Mouse (Mus musculus) testis, postnatal 10 days (tissue): ENCODE data around the gene Znrf2.
"Not testable (repeated sequence)": the region's sequence is repeated elsewhere in the genome, so short reads cannot be mapped to it uniquely, and the experiment has no call there.

ENCODE experiments used
- DNase-seq: peaks from one replicate; pipeline ENCODE4 v3.0.0; 2021; ENCODE audit warnings: low spot score

Gene Znrf2

GRCm38 (mm10) chr6:54849179-54850156 lies 32.8 kb downstream of the Znrf2 start:
- no peak for DNase-seq

GRCm38 (mm10) chr6:54851778-54852177 lies 35.1 kb downstream of the Znrf2 start:
- DNase-seq, result no peak

- DNase-seq, result no peak
These were observed 36.0 kb downstream of the Znrf2 start for GRCm38 (mm10) chr6:54852669-54853068.

GRCm38 (mm10) chr6:54854859-54855258 lies 38.1 kb downstream of the Znrf2 start:
- no peak for DNase-seq

- no peak for DNase-seq
These were observed 39.3 kb downstream of the Znrf2 start for GRCm38 (mm10) chr6:54855801-54856583.

DNA sequence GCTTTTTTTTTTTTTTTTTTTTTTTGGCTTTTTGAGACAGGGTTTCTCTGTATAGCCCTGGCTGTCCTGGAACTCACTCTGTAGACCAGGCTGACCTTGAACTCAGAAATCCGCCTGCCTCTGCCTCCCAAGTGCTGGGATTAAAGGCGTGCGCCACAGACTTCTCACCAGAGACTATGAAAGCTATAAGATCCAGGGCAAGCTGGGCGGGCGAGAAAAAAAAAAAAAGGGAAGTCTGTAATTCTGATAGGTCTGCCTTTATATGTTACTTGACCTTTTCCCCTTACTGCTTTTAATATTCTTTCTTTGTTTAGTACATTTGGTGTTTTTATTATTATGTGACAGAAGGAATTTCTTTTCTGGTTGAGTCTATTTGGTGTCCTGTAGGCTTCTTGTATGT lies 42.4 kb downstream of the Znrf2 start:
- DNase-seq, result not testable (repeated sequence)

DNA sequence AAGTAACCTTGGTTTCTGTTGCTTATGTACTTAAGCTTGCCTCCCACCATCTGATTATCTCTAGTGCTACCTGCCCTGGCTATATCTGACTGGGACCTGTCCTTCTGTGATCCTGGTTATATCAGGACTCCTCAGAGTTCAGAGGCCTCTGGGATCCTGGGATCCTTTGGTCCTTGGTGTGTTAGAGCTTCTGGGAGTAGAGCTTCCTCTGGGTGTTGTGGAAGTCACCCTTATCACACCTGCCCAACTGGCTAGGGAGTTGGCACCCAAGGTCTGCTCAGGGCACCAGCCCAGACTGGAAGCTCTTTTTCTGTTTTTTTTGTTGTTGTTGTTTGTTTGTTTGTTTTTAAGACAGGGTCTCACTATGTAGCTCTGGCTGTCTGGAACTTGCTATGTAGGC lies 43.5 kb downstream of the Znrf2 start:
- no peak for DNase-seq

- DNase-seq, result no peak
These were observed 50.2 kb downstream of the Znrf2 start for GRCm38 (mm10) chr6:54866731-54867410.

DNA sequence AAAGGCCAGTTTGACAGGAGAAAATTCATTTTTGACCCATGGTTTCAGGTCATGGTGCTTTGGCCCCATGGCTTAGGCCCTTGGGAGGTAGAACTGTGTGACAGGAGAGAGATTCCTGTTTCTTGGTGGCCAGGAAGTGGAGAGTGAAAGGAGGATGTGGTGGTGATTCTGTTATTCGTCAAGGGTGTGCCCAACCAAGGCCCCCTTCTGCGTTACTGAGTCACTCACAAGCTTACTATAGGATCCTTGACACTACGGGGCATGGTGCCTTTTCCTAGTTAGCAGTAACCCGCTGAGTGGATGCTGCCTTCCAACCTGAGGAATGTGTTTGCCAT lies 50.7 kb downstream of the Znrf2 start:
- no peak for DNase-seq

- no peak for DNase-seq
These were observed 56.3 kb downstream of the Znrf2 start for GRCm38 (mm10) chr6:54873029-54873428.

DNA sequence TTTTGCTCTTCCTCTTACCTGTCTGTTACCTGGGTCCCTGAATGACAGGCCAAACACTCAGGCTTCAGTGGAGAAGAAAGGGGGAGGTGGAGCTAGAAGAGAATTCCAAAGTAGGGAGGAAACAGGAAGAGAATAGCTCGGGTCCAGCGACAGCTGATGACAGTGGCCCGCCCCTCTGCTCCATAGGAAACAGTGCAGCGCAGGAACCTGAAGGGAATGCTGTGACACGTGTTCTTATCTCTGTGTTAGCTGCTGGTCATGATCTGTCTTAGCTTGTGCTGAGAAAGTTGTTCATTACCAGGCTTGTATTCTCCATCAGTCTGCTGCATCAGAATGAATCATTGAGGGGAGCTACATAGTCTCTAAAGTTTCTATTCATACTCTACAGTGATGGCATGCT lies 60.1 kb downstream of the Znrf2 start:
- no peak for DNase-seq

DNA sequence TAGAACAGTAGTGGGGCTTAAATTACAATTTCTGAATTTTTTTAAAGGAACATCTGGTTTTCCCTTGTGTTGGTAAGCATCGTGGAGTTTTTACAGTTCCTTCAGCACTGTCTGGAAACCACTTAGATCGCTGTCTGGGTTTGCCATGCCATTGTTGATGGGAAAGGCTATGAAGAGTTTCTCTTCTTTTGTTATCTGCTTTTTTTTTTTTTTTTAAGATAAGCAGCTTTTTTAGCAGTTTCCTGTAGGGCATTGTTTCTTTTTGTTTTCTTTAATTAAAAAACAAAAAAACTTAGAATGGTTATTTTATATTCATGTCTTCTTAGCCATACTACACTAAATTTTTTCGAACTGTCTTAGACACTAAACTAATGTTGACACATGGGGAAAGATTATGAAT lies 60.9 kb downstream of the Znrf2 start:
- no peak for DNase-seq

DNA sequence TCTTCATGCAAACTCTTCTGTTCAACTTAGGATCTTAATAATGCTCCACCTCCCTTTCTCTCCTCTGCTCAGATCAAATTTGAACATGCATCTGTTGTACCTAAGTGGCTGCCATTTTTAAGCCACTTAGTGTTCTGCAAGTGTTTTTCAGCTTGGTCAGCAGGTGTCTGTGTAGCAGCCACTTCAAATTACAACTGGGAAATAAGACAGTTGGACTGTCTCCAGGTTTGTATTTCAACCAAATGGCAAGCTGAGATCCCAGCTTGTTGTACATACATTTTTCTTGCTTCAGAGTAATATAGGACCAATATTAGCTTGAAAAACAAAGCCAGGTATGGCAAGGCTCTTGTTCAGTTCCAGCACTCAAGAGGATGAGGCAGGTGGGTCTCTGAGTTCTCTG lies 61.8 kb downstream of the Znrf2 start:
- DNase-seq, result no peak

- no peak for DNase-seq
These were observed 63.4 kb downstream of the Znrf2 start for GRCm38 (mm10) chr6:54880086-54880485.

GRCm38 (mm10) chr6:54883424-54883823 lies 66.7 kb downstream of the Znrf2 start:
- DNase-seq, result no peak

- DNase-seq, result no peak
These were observed 69.5 kb downstream of the Znrf2 start for GRCm38 (mm10) chr6:54886195-54886594.

- no peak for DNase-seq
These were observed 73.5 kb downstream of the Znrf2 start for GRCm38 (mm10) chr6:54890221-54890620.

DNA sequence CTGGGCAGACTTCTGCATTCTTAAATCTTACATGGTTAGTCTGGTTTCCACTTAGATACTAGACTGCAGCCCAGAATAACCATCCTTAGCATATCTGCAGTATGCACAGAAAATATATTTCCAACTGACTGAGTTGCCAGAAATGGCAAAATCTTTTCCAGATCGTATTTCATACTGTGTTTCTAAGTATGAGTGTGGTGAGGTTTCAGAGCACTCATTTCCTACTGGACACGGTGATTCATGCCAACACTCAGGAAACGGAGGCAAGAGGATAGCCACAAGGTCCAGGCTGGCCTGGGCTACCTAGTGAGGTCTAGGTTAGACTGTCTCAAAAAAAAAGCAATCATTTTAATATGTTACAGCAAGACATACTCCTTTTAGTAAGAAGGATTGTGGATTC lies 74.7 kb downstream of the Znrf2 start:
- DNase-seq, result no peak

DNA sequence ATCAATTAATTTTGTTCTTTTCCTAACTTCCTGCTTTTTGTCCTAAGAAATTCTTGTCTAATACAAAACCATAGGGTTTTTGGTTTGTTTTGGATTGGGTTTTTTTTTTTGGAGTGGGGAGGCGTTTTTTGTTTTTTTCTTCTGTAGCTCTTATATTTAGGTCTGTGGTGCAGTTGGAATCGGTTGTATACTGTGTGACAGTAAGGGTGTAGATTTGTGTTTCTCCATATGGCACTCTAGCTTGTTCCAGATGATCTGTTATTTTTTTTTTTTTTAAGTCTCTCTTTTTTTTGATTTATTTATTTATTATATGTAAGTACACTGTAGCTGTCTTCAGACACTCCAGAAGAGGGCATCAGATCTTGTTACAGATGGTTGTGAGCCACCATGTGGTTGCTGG lies 83.5 kb downstream of the Znrf2 start:
- no peak for DNase-seq

DNA sequence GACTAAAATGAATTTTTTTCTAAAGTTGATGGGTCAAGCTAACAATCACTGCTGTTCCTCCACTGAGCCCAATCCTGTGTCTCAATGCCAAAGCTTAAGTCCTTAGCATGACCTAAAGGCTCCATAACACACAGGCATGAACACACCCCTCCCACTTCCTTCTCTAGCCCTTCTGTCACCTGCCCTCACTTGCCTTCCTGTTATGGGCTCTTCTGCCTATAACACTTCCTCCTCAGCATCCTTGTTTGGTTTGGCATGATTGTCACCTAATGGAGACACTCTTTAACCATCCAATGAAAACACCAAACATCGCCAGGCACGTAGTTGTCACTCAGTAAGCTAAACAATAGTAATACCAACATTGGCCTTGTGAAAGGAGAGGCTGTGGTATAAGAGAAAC lies 85.8 kb downstream of the Znrf2 start:
- DNase-seq, result no peak

DNA sequence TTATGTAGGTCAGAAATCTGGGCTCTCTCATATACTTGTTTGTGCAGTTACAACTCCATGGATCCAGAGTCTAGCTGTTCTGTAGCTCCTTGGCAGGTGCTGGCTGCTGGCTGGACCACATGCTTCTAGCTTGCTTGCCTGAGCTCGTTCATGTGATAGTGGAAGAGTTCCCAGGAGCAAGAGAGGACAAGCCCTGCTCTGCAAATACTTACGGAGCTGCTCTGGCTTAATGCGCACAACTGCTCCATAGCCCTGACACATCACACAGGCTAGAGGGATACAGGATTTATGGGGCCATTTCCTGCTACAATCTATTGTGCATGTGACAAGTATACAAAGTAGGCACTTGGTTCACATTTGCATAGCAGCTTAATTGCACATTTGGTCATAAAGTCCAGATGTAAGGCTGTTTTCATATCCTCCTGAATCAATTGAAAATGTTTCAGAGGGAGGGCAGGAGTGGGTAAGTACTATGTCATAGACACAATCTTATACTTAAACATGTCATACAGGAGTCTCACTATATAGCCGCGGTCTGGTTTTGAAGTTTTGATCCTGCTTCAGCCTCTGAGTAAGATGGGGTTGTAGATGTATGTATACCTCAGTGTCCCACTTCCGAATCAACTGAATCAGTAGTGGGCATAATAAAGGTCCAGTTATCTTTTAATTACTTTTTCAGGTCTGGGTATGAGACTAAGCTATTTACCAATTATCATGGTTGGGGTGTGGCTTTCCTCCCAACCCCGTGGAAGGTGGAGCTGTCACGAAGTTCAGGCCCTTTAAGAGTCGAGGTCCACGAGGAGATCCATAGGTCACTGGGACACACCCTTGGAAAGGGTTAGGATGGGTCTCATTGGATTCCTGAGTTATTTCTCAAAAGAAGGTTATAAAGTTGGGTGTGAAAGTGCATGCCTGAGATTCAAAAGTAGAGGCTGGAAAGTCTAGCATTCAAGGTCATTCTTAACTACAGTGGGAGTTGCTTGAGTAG lies 89.6 kb downstream of the Znrf2 start:
- no peak for DNase-seq
